Mouse (Mus musculus) kidney, postnatal 10 days (tissue): ENCODE data around the gene Castor1.
A peak's percentile ranks its signal among the peaks of the same experiment; 100 is the strongest.

Source experiments
- DNase-seq: peaks from one replicate; pipeline ENCODE4 v3.0.0; 2021; ENCODE audit warnings: mixed read lengths

Gene Castor1

GRCm38 (mm10) chr11:4264066-4264465, 46.0 kb downstream of the Castor1 start:
- DNase-seq = peak; percentile 71

GRCm38 (mm10) chr11:4266271-4267201, 48.5 kb downstream of the Castor1 start:
- DNase-seq = peak; percentile 78

GRCm38 (mm10) chr11:4267202-4267578, 49.2 kb downstream of the Castor1 start:
- DNase-seq = peak; percentile 46

GRCm38 (mm10) chr11:4268500-4268899, 50.5 kb downstream of the Castor1 start:
- no peak for DNase-seq

GRCm38 (mm10) chr11:4270744-4271459, 52.9 kb downstream of the Castor1 start:
- DNase-seq = peak; percentile 45

- DNase-seq = no peak
Measured at GRCm38 (mm10) chr11:4271544-4271943, 53.5 kb downstream of the Castor1 start.
